Mouse (Mus musculus): ENCODE results near the gene Scarf2. TPM values are rescaled to one million over a fixed set of nuclear protein-coding genes. Genes with fewer than 3 reads are reported as not detected.

Scarf2 gene
- polyA plus RNA-seq, 1 experiment from 2014 or later, result 4.4 TPM

DNA sequence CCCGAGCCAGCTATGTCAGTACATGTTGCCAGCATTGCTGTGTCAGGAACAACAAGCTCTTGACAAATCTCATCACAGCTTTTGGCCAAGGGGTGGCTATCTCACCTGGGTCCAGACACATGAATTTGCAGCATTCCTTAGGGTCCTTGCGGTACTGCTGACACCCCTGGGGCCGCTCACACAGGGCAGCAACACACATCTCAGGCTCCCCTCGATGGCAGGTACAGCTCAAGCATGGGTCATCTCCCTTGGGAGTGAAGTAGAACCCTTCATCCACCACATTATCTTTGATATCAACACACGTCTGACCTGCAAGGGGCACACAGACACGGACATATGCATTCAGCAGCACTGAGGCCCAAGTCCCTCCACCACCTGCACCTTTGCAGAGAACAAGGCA is 52.4 kb downstream of the Scarf2 start:
- no peak overlapping the region for H3K4me3 ChIP-seq (ENCODE audit: low read length)
- no peak overlapping the region for H3K27ac ChIP-seq (ENCODE audit: low read length)
- peaks cover 9% of the 10 kb centered on the region for H3K36me3 ChIP-seq (ENCODE audit: control insufficient read depth, insufficient read depth, low read length)
- no peaks in the 10 kb centered on the region for H3K9me3 ChIP-seq (ENCODE audit: control insufficient read depth, low read length)
- no peaks in the 10 kb centered on the region for H3K4me1 ChIP-seq (ENCODE audit: control insufficient read depth, insufficient read depth, low read length)
- H3K9ac ChIP-seq (ENCODE audit: low read depth, low read length), result no peak overlapping the region
- 84% methylated on average over 6 of the region's 6 CpGs for WGBS
- ATAC-seq, result no peak
- H3K27me3 ChIP-seq (replicated peaks; ENCODE audit: control insufficient read depth, insufficient read depth, low read length), result no peaks in the 10 kb centered on the region
- no peak overlapping the region for H3K4me2 ChIP-seq (ENCODE audit: low read depth, low read length)

GRCm38 (mm10) chr16:17851331-17851730 is 54.2 kb downstream of the Scarf2 start:
- H3K27ac ChIP-seq (ENCODE audit: low read length), result no peak overlapping the region
- H3K9ac ChIP-seq (ENCODE audit: low read depth, low read length), result no peak overlapping the region
- WGBS, result 93% methylated on average over 5 of the region's 5 CpGs
- ATAC-seq, result no peak
- H3K4me3 ChIP-seq (ENCODE audit: low read length), result no peak overlapping the region
- no peaks in the 10 kb centered on the region for H3K9me3 ChIP-seq (ENCODE audit: control insufficient read depth, low read length)
- no peak overlapping the region for H3K4me2 ChIP-seq (ENCODE audit: low read depth, low read length)
- H3K27me3 ChIP-seq (replicated peaks; ENCODE audit: control insufficient read depth, insufficient read depth, low read length), result no peaks in the 10 kb centered on the region
- no peaks in the 10 kb centered on the region for H3K4me1 ChIP-seq (ENCODE audit: control insufficient read depth, insufficient read depth, low read length)
- peaks cover 5% of the 10 kb centered on the region for H3K36me3 ChIP-seq (ENCODE audit: control insufficient read depth, insufficient read depth, low read length)

GRCm38 (mm10) chr16:17851860-17852259 is 54.8 kb downstream of the Scarf2 start:
- Histone ChIP-seq H3K9ac (ENCODE audit: low read depth, low read length) (no peak overlapping the region), H3K9me3 (ENCODE audit: control insufficient read depth, low read length) (no peaks in the 10 kb centered on the region), H3K4me3 (ENCODE audit: low read length) (no peak overlapping the region), H3K27me3 (replicated peaks; ENCODE audit: control insufficient read depth, insufficient read depth, low read length) (no peaks in the 10 kb centered on the region), H3K4me2 (ENCODE audit: low read depth, low read length) (no peak overlapping the region), H3K36me3 (ENCODE audit: control insufficient read depth, insufficient read depth, low read length) (peaks cover 10% of the 10 kb centered on the region), H3K27ac (ENCODE audit: low read length) (no peak overlapping the region), H3K4me1 (ENCODE audit: control insufficient read depth, insufficient read depth, low read length) (no peaks in the 10 kb centered on the region)
- WGBS, result 96% methylated on average over 1 of the region's 1 CpGs
- no peak for ATAC-seq

- H3K4me1 ChIP-seq (ENCODE audit: control insufficient read depth, insufficient read depth, low read length), result no peaks in the 10 kb centered on the region
- H3K36me3 ChIP-seq (ENCODE audit: control insufficient read depth, insufficient read depth, low read length), result peaks cover 18% of the 10 kb centered on the region
These were observed 56.2 kb downstream of the Scarf2 start for GRCm38 (mm10) chr16:17853263-17853662.

GRCm38 (mm10) chr16:17857157-17857556 is 60.1 kb downstream of the Scarf2 start:
- Histone ChIP-seq H3K27me3 (replicated peaks; ENCODE audit: control insufficient read depth, insufficient read depth, low read length) (no peaks in the 10 kb centered on the region), H3K27ac (ENCODE audit: low read length) (no peak overlapping the region), H3K4me2 (ENCODE audit: low read depth, low read length) (no peak overlapping the region), H3K9ac (ENCODE audit: low read depth, low read length) (no peak overlapping the region), H3K9me3 (ENCODE audit: control insufficient read depth, low read length) (no peaks in the 10 kb centered on the region), H3K4me1 (ENCODE audit: control insufficient read depth, insufficient read depth, low read length) (no peaks in the 10 kb centered on the region), H3K36me3 (ENCODE audit: control insufficient read depth, insufficient read depth, low read length) (peaks cover 25% of the 10 kb centered on the region), H3K4me3 (ENCODE audit: low read length) (no peak overlapping the region)
- ATAC-seq, result no peak
- 78% methylated on average over 7 of the region's 7 CpGs for WGBS

More at GRCm38 (mm10) chr16:17853263-17853662, 56.2 kb downstream of the Scarf2 start:
- Histone ChIP-seq H3K9me3 (ENCODE audit: control insufficient read depth, low read length) (no peaks in the 10 kb centered on the region), H3K27me3 (replicated peaks; ENCODE audit: control insufficient read depth, insufficient read depth, low read length) (no peaks in the 10 kb centered on the region), H3K9ac (ENCODE audit: low read depth, low read length) (no peak overlapping the region), H3K27ac (ENCODE audit: low read length) (no peak overlapping the region), H3K4me2 (ENCODE audit: low read depth, low read length) (no peak overlapping the region), H3K4me3 (ENCODE audit: low read length) (no peak overlapping the region)
- ATAC-seq, result no peak
- 79% methylated on average over 2 of the region's 2 CpGs for WGBS

Other genes starting within 250 kb of the Scarf2 start
- gene Lrrc74b, start 236.0 kb upstream of the Scarf2 start, polyA plus RNA-seq (2015; fragmentation: Nextera tagmentation; extraction: Ambion mirVana), result 0.17 and 0.31 TPM in 2 replicates
- gene P2rx6, start 235.4 kb upstream of the Scarf2 start, polyA plus RNA-seq (2015; fragmentation: Nextera tagmentation; extraction: Ambion mirVana), result 0.48 and 1.1 TPM in 2 replicates
- gene Slc7a4, start 214.1 kb upstream of the Scarf2 start, polyA plus RNA-seq (2015; fragmentation: Nextera tagmentation; extraction: Ambion mirVana), result 36.2 and 38.1 TPM in 2 replicates
- 24.5 and 24.9 TPM in 2 replicates for gene Smpd4, start 177.9 kb upstream of the Scarf2 start, polyA plus RNA-seq (2015; fragmentation: Nextera tagmentation; extraction: Ambion mirVana)
- 5.0 and 5.3 TPM in 2 replicates for gene Ccdc74a, start 150.8 kb upstream of the Scarf2 start, polyA plus RNA-seq (2015; fragmentation: Nextera tagmentation; extraction: Ambion mirVana)
- gene Med15, start 64.4 kb upstream of the Scarf2 start, polyA plus RNA-seq (2015; fragmentation: Nextera tagmentation; extraction: Ambion mirVana), result 43.9 and 47.9 TPM in 2 replicates
- 56.5 and 59.2 TPM in 2 replicates for gene Klhl22, start 37.7 kb upstream of the Scarf2 start, polyA plus RNA-seq (2015; fragmentation: Nextera tagmentation; extraction: Ambion mirVana)
- gene B830017H08Rik, start 35.8 kb downstream of the Scarf2 start, polyA plus RNA-seq (2015; fragmentation: Nextera tagmentation; extraction: Ambion mirVana), result not detected in 2 replicates
- gene Car15, start 41.1 kb downstream of the Scarf2 start, polyA plus RNA-seq (2015; fragmentation: Nextera tagmentation; extraction: Ambion mirVana), result 1.1 and 1.2 TPM in 2 replicates
- 0.26 and 0.31 TPM in 2 replicates for gene Gm20518, start 94.4 kb downstream of the Scarf2 start, polyA plus RNA-seq (2015; fragmentation: Nextera tagmentation; extraction: Ambion mirVana)
- 0.05 TPM in 1 of 2 replicates, not detected in the other for gene Tssk1, start 96.9 kb downstream of the Scarf2 start, polyA plus RNA-seq (2015; fragmentation: Nextera tagmentation; extraction: Ambion mirVana)
- 65.4 and 67.4 TPM in 2 replicates for gene Dgcr2, start 101.3 kb downstream of the Scarf2 start, polyA plus RNA-seq (2015; fragmentation: Nextera tagmentation; extraction: Ambion mirVana)
- gene Tssk2, start 101.4 kb downstream of the Scarf2 start, polyA plus RNA-seq (2015; fragmentation: Nextera tagmentation; extraction: Ambion mirVana), result not detected in 2 replicates
- gene Ess2, start 114.1 kb downstream of the Scarf2 start, polyA plus RNA-seq (2015; fragmentation: Nextera tagmentation; extraction: Ambion mirVana), result 28.8 and 29.5 TPM in 2 replicates
- 0.23 TPM in 1 of 2 replicates, not detected in the other for gene Gsc2, start 117.8 kb downstream of the Scarf2 start, polyA plus RNA-seq (2015; fragmentation: Nextera tagmentation; extraction: Ambion mirVana)
- 255 and 287 TPM in 2 replicates for gene Slc25a1, start 130.9 kb downstream of the Scarf2 start, polyA plus RNA-seq (2015; fragmentation: Nextera tagmentation; extraction: Ambion mirVana)
- gene Vpreb2, start 183.1 kb downstream of the Scarf2 start, polyA plus RNA-seq (2015; fragmentation: Nextera tagmentation; extraction: Ambion mirVana), result 0.29 TPM in 1 of 2 replicates, not detected in the other